Mouse (Mus musculus) thymus, adult 2 months (tissue): ENCODE measurements around the gene Slc22a1.

ENCODE experiments used
- CTCF ChIP-seq: fragments of 200-500 bp; IDR thresholded peaks from 2 replicates; pipeline ENCODE4 v1.5.1; 2012; ENCODE audit warnings: mild to moderate bottlenecking, control low read depth, low read length, moderate library complexity, borderline replicate concordance; ENCODE audit not compliant: control insufficient read depth, poor library complexity, insufficient read depth; ENCODE audit errors: extremely low read depth
- POLR2A ChIP-seq: fragments of 200-500 bp; IDR thresholded peaks from 2 replicates; pipeline ENCODE4 v1.6.1; 2012; ENCODE audit warnings: mild to moderate bottlenecking, low read length, control low read depth, moderate library complexity; ENCODE audit not compliant: control insufficient read depth, poor library complexity, insufficient read depth; ENCODE audit errors: extremely low read depth

- TF ChIP-seq POLR2A (no peak), CTCF (no peak)
Measured at GRCm38 (mm10) chr17:12718251-12718650, 42.6 kb upstream of the Slc22a1 start.
